Mouse (Mus musculus) stomach, postnatal 0 days (tissue): ENCODE data around the gene Sort1.
A peak's percentile ranks its signal among the peaks of the same experiment; 100 is the strongest.

Experiments
- CTCF ChIP-seq: IDR thresholded peaks from 2 replicates; pipeline ENCODE4 v1.5.1; 2016; ENCODE audit warnings: antibody characterized with exemption, low read depth, mild to moderate bottlenecking, moderate library complexity
- EP300 ChIP-seq: optimal IDR thresholded peaks from 2 replicates; pipeline ENCODE3; 2016; ENCODE audit warnings: antibody characterized with exemption

GRCm38 (mm10) chr3:108314038-108314675 is 30.3 kb downstream of the Sort1 start:
- TF ChIP-seq CTCF, result peak; percentile 40
- no peak for TF ChIP-seq EP300
